Mouse (Mus musculus) limb, embryonic 13.5 days (tissue): ENCODE measurements at regions not wholly inside any gene's neighbourhood (a gene's known extent, or its start where the extent isn't known, plus 50 kb on each side); places are given as distances from the start of the nearest gene placed in this dataset.
A peak's percentile ranks its signal among the peaks of the same experiment; 100 is the strongest.
"Not testable (repeated sequence)": the region's sequence is repeated elsewhere in the genome, so short reads cannot be mapped to it uniquely, and the experiment has no call there.

ENCODE experiments used
- ATAC-seq: fragments of 200-750 bp; cut with Nextera tagmentation; 2 replicates; pipeline ENCODE4 v1.8.0; 2017; ENCODE audit warnings: low read depth, moderate number of reproducible peaks, moderate TSS enrichment; ENCODE audit not compliant: low FRiP score
- H3K27ac ChIP-seq: fragments of 300-500 bp; sonication (generic); 2 replicates; pipeline ENCODE4 v1.5.1; 2015; ENCODE audit warnings: inconsistent platforms, mild to moderate bottlenecking, moderate library complexity
- H3K27me3 ChIP-seq: fragments of 300-500 bp; sonication (generic); 2 replicates; pipeline ENCODE4 v1.6.1; 2015; ENCODE audit warnings: mild to moderate bottlenecking, inconsistent platforms
- H3K36me3 ChIP-seq: fragments of 300-500 bp; sonication (generic); 2 replicates; pipeline ENCODE4 v1.6.1; 2015; ENCODE audit warnings: inconsistent platforms, mild to moderate bottlenecking, moderate library complexity
- H3K4me1 ChIP-seq: fragments of 300-500 bp; sonication (generic); 2 replicates; pipeline ENCODE4 v1.6.1; 2015; ENCODE audit warnings: inconsistent platforms
- H3K4me2 ChIP-seq: fragments of 300-500 bp; sonication (generic); replicated peaks from 2 replicates; pipeline ENCODE4 v1.6.1; 2015; ENCODE audit warnings: inconsistent platforms, mild to moderate bottlenecking, moderate library complexity
- H3K4me3 ChIP-seq: fragments of 300-500 bp; sonication (generic); 2 replicates; pipeline ENCODE4 v1.5.1; 2015; ENCODE audit warnings: moderate library complexity, mild to moderate bottlenecking, inconsistent platforms
- H3K9ac ChIP-seq: fragments of 300-500 bp; sonication (generic); 2 replicates; pipeline ENCODE4 v1.6.1; 2015; ENCODE audit warnings: mild to moderate bottlenecking, inconsistent platforms
- H3K9me3 ChIP-seq: fragments of 300-500 bp; sonication (generic); 2 replicates; pipeline ENCODE4 v1.6.1; 2016; ENCODE audit warnings: inconsistent platforms
- WGBS: fragments of 180-500 bp; shearing (Covaris S2); methylation state at CpG from one replicate; pipeline ENCODE4 v1.1.7; 2015; 5-methylcytosine and 5-hydroxymethylcytosine counted together

- WGBS: 55% methylated on average over 3 of the region's 3 CpGs
- no peak overlapping the region for H3K4me2 ChIP-seq
- H3K9me3 ChIP-seq: no peaks in the 10 kb centered on the region
- no peak for ATAC-seq
- H3K27me3 ChIP-seq: no peaks in the 10 kb centered on the region
- H3K27ac ChIP-seq: no peak overlapping the region
- no peak overlapping the region for H3K4me3 ChIP-seq
- H3K9ac ChIP-seq: no peak overlapping the region
- H3K36me3 ChIP-seq: no peaks in the 10 kb centered on the region
- H3K4me1 ChIP-seq: peaks cover 25% of the 10 kb centered on the region
Observed at GRCm38 (mm10) chr7:83450346-83450745, 134.4 kb upstream of the Tmc3 start.

- Histone ChIP-seq H3K4me1 (peaks cover 29% of the 10 kb centered on the region), H3K36me3 (no peaks in the 10 kb centered on the region), H3K4me2 (no peak overlapping the region), H3K27ac (no peak overlapping the region), H3K9ac (no peak overlapping the region), H3K9me3 (no peaks in the 10 kb centered on the region), H3K4me3 (no peak overlapping the region), H3K27me3 (no peaks in the 10 kb centered on the region)
- ATAC-seq: no peak
- 25% methylated on average over 7 of the region's 7 CpGs for WGBS
Observed at GRCm38 (mm10) chr7:83452309-83452708, 132.4 kb upstream of the Tmc3 start.

GRCm38 (mm10) chr7:83459520-83459919 is 125.2 kb upstream of the Tmc3 start:
- H3K27ac ChIP-seq: peak overlapping the region; percentile 91; the same call in 1 of the 2 replicates
- H3K4me2 ChIP-seq: no peak overlapping the region
- H3K27me3 ChIP-seq: no peaks in the 10 kb centered on the region
- no peak overlapping the region for H3K4me3 ChIP-seq
- peaks cover 4% of the 10 kb centered on the region; the same call in 1 of the 2 replicates for H3K9me3 ChIP-seq
- peaks cover 31% of the 10 kb centered on the region for H3K4me1 ChIP-seq
- peak; percentile 64 for ATAC-seq
- no peaks in the 10 kb centered on the region for H3K36me3 ChIP-seq
- H3K9ac ChIP-seq: no peak overlapping the region
- WGBS: 6% methylated on average over 3 of the region's 3 CpGs

GRCm38 (mm10) chr7:83467006-83467405 is 117.7 kb upstream of the Tmc3 start:
- no peak overlapping the region for H3K4me2 ChIP-seq
- no peaks in the 10 kb centered on the region for H3K9me3 ChIP-seq
- 50% methylated on average over 8 of the region's 8 CpGs for WGBS
- H3K4me1 ChIP-seq: peaks cover 12% of the 10 kb centered on the region
- no peaks in the 10 kb centered on the region for H3K27me3 ChIP-seq
- no peak overlapping the region for H3K9ac ChIP-seq
- H3K4me3 ChIP-seq: no peak overlapping the region
- ATAC-seq: no peak
- no peaks in the 10 kb centered on the region for H3K36me3 ChIP-seq
- H3K27ac ChIP-seq: no peak overlapping the region; the same call in 1 of the 2 replicates

GRCm38 (mm10) chr7:83469856-83470255 is 114.9 kb upstream of the Tmc3 start:
- not testable (repeated sequence) for H3K9ac ChIP-seq, ATAC-seq, H3K27me3 ChIP-seq, H3K36me3 ChIP-seq, H3K27ac ChIP-seq, H3K4me3 ChIP-seq, H3K4me2 ChIP-seq, H3K9me3 ChIP-seq
- peaks cover 28% of the 10 kb centered on the region for H3K4me1 ChIP-seq
- 89% methylated on average over 4 of the region's 4 CpGs for WGBS

- Histone ChIP-seq H3K9ac (no peak overlapping the region), H3K4me1 (peaks cover 41% of the 10 kb centered on the region), H3K27ac (no peak overlapping the region; the same call in 1 of the 2 replicates), H3K4me2 (no peak overlapping the region), H3K27me3 (no peaks in the 10 kb centered on the region), H3K9me3 (no peaks in the 10 kb centered on the region), H3K36me3 (no peaks in the 10 kb centered on the region), H3K4me3 (no peak overlapping the region)
- WGBS: 65% methylated on average over 2 of the region's 2 CpGs
- ATAC-seq: no peak
Observed at GRCm38 (mm10) chr7:83471111-83471510, 113.6 kb upstream of the Tmc3 start.

- Histone ChIP-seq H3K4me1 (peaks cover 61% of the 10 kb centered on the region), H3K9ac (no peak overlapping the region), H3K4me2 (no peak overlapping the region), H3K36me3 (no peaks in the 10 kb centered on the region), H3K9me3 (no peaks in the 10 kb centered on the region), H3K4me3 (no peak overlapping the region), H3K27ac (peak overlapping the region; percentile 94), H3K27me3 (no peaks in the 10 kb centered on the region)
- 83% methylated on average over 2 of the region's 2 CpGs for WGBS
- no peak for ATAC-seq
Observed at GRCm38 (mm10) chr7:83474471-83474870, 110.3 kb upstream of the Tmc3 start.

- peak overlapping the region; percentile 44 for H3K4me2 ChIP-seq
- ATAC-seq: peak; percentile 29
- no peak overlapping the region for H3K4me3 ChIP-seq
- H3K27me3 ChIP-seq: no peaks in the 10 kb centered on the region
- no peak overlapping the region for H3K9ac ChIP-seq
- peak overlapping the region; percentile 94 for H3K27ac ChIP-seq
- no peaks in the 10 kb centered on the region for H3K36me3 ChIP-seq
- 35% methylated on average over 3 of the region's 3 CpGs for WGBS
- no peaks in the 10 kb centered on the region for H3K9me3 ChIP-seq
- H3K4me1 ChIP-seq: peaks cover 63% of the 10 kb centered on the region
Observed at GRCm38 (mm10) chr7:83474986-83475385, 109.7 kb upstream of the Tmc3 start.

- H3K9ac ChIP-seq: no peak overlapping the region; the same call in 1 of the 2 replicates
- H3K4me1 ChIP-seq: peaks cover 66% of the 10 kb centered on the region
- H3K27ac ChIP-seq: peak overlapping the region; percentile 94
- WGBS: 24% methylated on average over 8 of the region's 8 CpGs
- no peaks in the 10 kb centered on the region for H3K36me3 ChIP-seq
- no peaks in the 10 kb centered on the region for H3K9me3 ChIP-seq
- peak overlapping the region; percentile 44 for H3K4me2 ChIP-seq
- no peak overlapping the region for H3K4me3 ChIP-seq
- ATAC-seq: peak; percentile 71
- H3K27me3 ChIP-seq: no peaks in the 10 kb centered on the region
Observed at GRCm38 (mm10) chr7:83475438-83476160, 109.1 kb upstream of the Tmc3 start.

- H3K27ac ChIP-seq: peak overlapping the region; percentile 94
- peaks cover 66% of the 10 kb centered on the region for H3K4me1 ChIP-seq
- H3K9me3 ChIP-seq: no peaks in the 10 kb centered on the region
- no peak overlapping the region for H3K9ac ChIP-seq
- 36% methylated on average over 3 of the region's 3 CpGs for WGBS
- H3K4me2 ChIP-seq: peak overlapping the region; percentile 44; the same call in 1 of the 2 replicates
- H3K27me3 ChIP-seq: no peaks in the 10 kb centered on the region
- no peak overlapping the region for H3K4me3 ChIP-seq
- no peak; the same call in 1 of the 2 replicates for ATAC-seq
- no peaks in the 10 kb centered on the region for H3K36me3 ChIP-seq
Observed at GRCm38 (mm10) chr7:83476161-83476495, 108.6 kb upstream of the Tmc3 start.

- Histone ChIP-seq H3K9ac (no peak overlapping the region), H3K4me3 (no peak overlapping the region), H3K4me1 (peaks cover 72% of the 10 kb centered on the region), H3K4me2 (no peak overlapping the region), H3K27ac (peak overlapping the region; percentile 94), H3K36me3 (no peaks in the 10 kb centered on the region), H3K27me3 (no peaks in the 10 kb centered on the region), H3K9me3 (no peaks in the 10 kb centered on the region)
- no peak for ATAC-seq
- 47% methylated on average over 3 of the region's 3 CpGs for WGBS
Observed at GRCm38 (mm10) chr7:83476861-83477260, 107.9 kb upstream of the Tmc3 start.

GRCm38 (mm10) chr7:83477661-83478121 is 107.0 kb upstream of the Tmc3 start:
- ATAC-seq: peak; percentile 58
- H3K27me3 ChIP-seq: no peaks in the 10 kb centered on the region
- H3K4me1 ChIP-seq: peaks cover 74% of the 10 kb centered on the region

GRCm38 (mm10) chr7:83481655-83482054 is 103.1 kb upstream of the Tmc3 start:
- Histone ChIP-seq H3K4me2 (no peak overlapping the region), H3K9me3 (no peaks in the 10 kb centered on the region), H3K27ac (0 out of 2 replicates have a peak overlapping the region, but pooled peaks have one; percentile 28), H3K9ac (no peak overlapping the region), H3K27me3 (no peaks in the 10 kb centered on the region), H3K4me3 (no peak overlapping the region), H3K4me1 (peaks cover 54% of the 10 kb centered on the region), H3K36me3 (no peaks in the 10 kb centered on the region)
- ATAC-seq: 0 out of 2 replicates have a peak, but pooled peaks have one; percentile 14

More at GRCm38 (mm10) chr7:83477661-83478121, 107.0 kb upstream of the Tmc3 start:
- Histone ChIP-seq H3K9me3 (no peaks in the 10 kb centered on the region), H3K4me3 (no peak overlapping the region), H3K36me3 (no peaks in the 10 kb centered on the region), H3K9ac (no peak overlapping the region), H3K27ac (peak overlapping the region; percentile 94), H3K4me2 (peak overlapping the region; percentile 42)
- 10% methylated on average over 7 of the region's 7 CpGs for WGBS
